Mouse (Mus musculus): Measurements from ENCODE around the gene Dedd2. TPM values are rescaled to one million over a fixed set of nuclear protein-coding genes. Genes with fewer than 3 reads are reported as not detected.

Dedd2 gene
- total and polyA plus RNA-seq, 3 experiments, result 25.2 to 36.6 TPM; not detected in 1

DNA sequence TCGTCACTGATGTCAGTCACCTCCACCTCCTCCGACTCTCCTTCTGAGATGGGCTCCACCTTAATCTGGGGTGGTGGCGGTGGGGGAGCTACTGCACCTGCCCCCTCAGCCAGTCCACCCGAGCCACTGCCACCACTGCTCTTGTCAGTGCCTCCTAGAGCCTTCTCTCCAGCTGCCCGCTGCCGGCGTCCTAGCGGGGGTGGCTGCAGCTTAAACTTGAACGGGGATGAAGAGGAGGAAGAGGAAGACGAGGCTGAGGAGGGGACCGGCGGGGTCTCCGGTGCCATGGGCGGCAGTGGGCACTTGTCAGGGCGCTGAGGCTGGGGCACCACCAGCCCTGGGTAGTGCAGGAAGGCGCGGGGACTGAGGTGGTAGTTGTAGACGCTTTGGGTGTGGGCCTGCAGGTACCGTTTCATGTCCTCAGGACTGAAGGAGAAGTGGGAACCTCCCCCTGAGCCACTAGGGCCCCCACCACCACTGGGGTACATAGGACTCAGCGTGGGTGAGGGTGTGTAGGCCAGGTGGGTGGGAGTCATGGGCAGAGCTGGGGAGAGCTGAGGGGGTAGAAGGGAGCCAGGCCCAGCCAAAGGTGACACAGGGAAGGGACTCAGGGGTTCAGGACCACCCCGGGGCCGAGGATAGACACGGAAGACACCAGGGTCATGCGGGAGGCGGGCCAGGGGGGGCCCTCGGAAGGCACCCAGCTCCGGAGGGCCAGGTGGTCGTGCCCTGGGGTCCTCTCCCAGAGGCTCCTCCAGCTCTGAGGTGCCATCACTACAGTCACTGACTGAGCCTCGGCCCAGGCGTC, 24.4 kb upstream of the Dedd2 start:
- no peak for TF ChIP-seq ELF1 (IDR thresholded peaks at IDR 0.05; ENCODE audit: low read depth, low read length)
- TF ChIP-seq MYB (IDR thresholded peaks at IDR 0.05; ENCODE audit: low read depth, low read length), result no peak
- TF ChIP-seq NRF1 (IDR thresholded peaks at IDR 0.05; ENCODE audit: insufficient read depth, low read depth, low read length, poor library complexity, severe bottlenecking), result no peak
- no peak for TF ChIP-seq GABPA (IDR thresholded peaks at IDR 0.05; ENCODE audit: low read depth, low read length)
- TF ChIP-seq ZMIZ1 (IDR thresholded peaks at IDR 0.05; ENCODE audit: low read depth, low read length), result no peak
- TF ChIP-seq JUND (IDR thresholded peaks at IDR 0.05; ENCODE audit: low read depth, low read length), result no peak
- no peak for TF ChIP-seq EP300 (IDR thresholded peaks at IDR 0.05; ENCODE audit: low read depth in 1 of 2, low read length in 2 of 2)
- TF ChIP-seq MAX (IDR thresholded peaks at IDR 0.05; ENCODE audit: low read length), result no peak
- TF ChIP-seq CHD2 (IDR thresholded peaks at IDR 0.05; ENCODE audit: low read length), result no peak
- no peak for TF ChIP-seq E2F4 (IDR thresholded peaks at IDR 0.05; ENCODE audit: borderline replicate concordance, low read depth, low read length)
- TF ChIP-seq POLR2AphosphoS2 (IDR thresholded peaks at IDR 0.05; ENCODE audit: low read length), result no peak
- no peak for TF ChIP-seq HCFC1 (IDR thresholded peaks at IDR 0.05; ENCODE audit: low read depth, low read length)
- no peak for TF ChIP-seq RCOR1 (IDR thresholded peaks at IDR 0.05; ENCODE audit: low read depth, low read length)
- Histone ChIP-seq H3K36me3 (ENCODE audit: control insufficient read depth in 1 of 2, insufficient read depth in 2 of 2, low read length in 2 of 2) (peaks cover 0 to 3% of the 10 kb centered on the region in 2 experiments; a peak in 3 of 4 replicates), H3K4me1 (ENCODE audit: control insufficient read depth in 1 of 2, insufficient read depth in 2 of 2, low read length in 2 of 2) (peaks cover 0 to 4% of the 10 kb centered on the region in 2 experiments; a peak in 1 of 4 replicates), H3K27ac (ENCODE audit: control insufficient read depth, low read depth, low read length) (no peak overlapping the region), H3K79me2 (ENCODE audit: control insufficient read depth, insufficient read depth, low read length, poor library complexity) (peaks cover 22% of the 10 kb centered on the region), H3K9ac (ENCODE audit: control insufficient read depth, low read depth, low read length, poor library complexity, severe bottlenecking) (no peak overlapping the region), H3K27me3 (ENCODE audit: control insufficient read depth in 1 of 2, insufficient read depth in 2 of 2, low read length in 2 of 2) (no peaks in the 10 kb centered on the region), H3K9me3 (replicated peaks; ENCODE audit: insufficient read depth, low read length) (no peaks in the 10 kb centered on the region), H3K4me3 (ENCODE audit: control insufficient read depth in 1 of 2, insufficient read depth in 1 of 2, low read depth in 2 of 2, low read length in 2 of 2) (no peak overlapping the region)
- no peak for DNase-seq (ENCODE audit: low read depth, low spot score)

DNA sequence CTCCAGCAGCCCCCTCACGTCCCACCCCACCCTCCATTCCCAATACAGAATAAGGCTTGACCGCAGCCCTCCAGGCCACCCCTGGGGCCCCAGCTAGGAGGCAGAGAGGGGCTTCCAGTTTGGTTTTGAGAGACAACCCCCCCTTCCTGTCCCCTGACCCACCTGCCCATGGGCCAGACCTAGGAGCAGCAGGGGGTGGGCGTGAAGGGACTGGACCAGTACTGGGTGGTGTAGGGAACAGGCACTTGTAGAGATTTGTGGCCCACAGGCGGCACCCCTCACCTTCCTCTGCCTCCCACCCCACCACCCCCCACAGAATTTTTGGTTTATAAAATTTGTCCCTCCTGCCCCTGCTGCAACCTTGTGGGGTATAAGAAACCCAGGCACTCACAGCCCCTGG, 22.9 kb upstream of the Dedd2 start:
- H3K9ac ChIP-seq (ENCODE audit: control insufficient read depth, low read depth, low read length, poor library complexity, severe bottlenecking), result no peak overlapping the region
- peaks cover 0 to 9% of the 10 kb centered on the region in 2 experiments; a peak in 1 of 4 replicates for H3K4me1 ChIP-seq (ENCODE audit: control insufficient read depth in 1 of 2, insufficient read depth in 2 of 2, low read length in 2 of 2)
- no peaks in the 10 kb centered on the region for H3K27me3 ChIP-seq (ENCODE audit: control insufficient read depth in 1 of 2, insufficient read depth in 2 of 2, low read length in 2 of 2)
- H3K36me3 ChIP-seq (ENCODE audit: control insufficient read depth in 1 of 2, insufficient read depth in 2 of 2, low read length in 2 of 2), result peaks cover 0 to 5% of the 10 kb centered on the region in 2 experiments; a peak in 3 of 4 replicates
- H3K9me3 ChIP-seq (replicated peaks; ENCODE audit: insufficient read depth, low read length), result no peaks in the 10 kb centered on the region
- no peak overlapping the region for H3K4me3 ChIP-seq (ENCODE audit: control insufficient read depth in 1 of 2, insufficient read depth in 1 of 2, low read depth in 2 of 2, low read length in 2 of 2)
- H3K79me2 ChIP-seq (ENCODE audit: control insufficient read depth, insufficient read depth, low read length, poor library complexity), result peaks cover 12% of the 10 kb centered on the region
- no peak for TF ChIP-seq MYC (IDR thresholded peaks at IDR 0.05; ENCODE audit: low read depth, low read length)
- no peak for TF ChIP-seq USF1 (IDR thresholded peaks at IDR 0.05; ENCODE audit: low read depth, low read length)
- TF ChIP-seq SMC3 (IDR thresholded peaks at IDR 0.05; ENCODE audit: low read depth, low read length), result no peak
- no peak for TF ChIP-seq MAFK (IDR thresholded peaks at IDR 0.05; ENCODE audit: borderline replicate concordance, low read depth, low read length)
- DNase-seq (ENCODE audit: low read depth, low spot score), result no peak
- H3K27ac ChIP-seq (ENCODE audit: control insufficient read depth, low read depth, low read length), result no peak overlapping the region
